In the genomic region with DNA sequence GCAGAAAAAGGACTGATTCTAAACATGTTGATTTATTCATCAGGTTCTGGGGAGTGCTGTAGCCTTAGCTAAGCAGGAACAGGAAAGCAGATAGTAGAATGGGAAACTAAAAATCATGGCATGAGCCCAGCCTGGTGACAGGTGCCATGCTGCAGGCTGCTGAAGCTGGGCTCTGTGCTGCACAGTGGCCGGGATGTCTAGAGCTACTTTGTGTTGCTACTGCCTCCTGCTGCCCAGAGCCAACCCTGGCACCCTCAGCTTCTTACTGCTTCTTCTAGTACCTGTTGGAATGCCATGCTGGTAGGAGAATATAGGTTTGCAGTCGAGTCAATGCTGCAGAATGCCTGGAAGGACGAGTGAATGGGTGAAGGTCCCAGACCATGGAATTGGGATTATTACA, we compare ENCODE assay signal across 9 mouse cellular contexts. TPM values are rescaled to one million over a fixed set of nuclear protein-coding genes. Genes with fewer than 3 reads are reported as not detected.
DNase-seq lines count a peak whose midpoint lies in the region; ATAC-seq and TF ChIP-seq lines count a peak whose summit lies in the region.
"Had no signal": no experiment of that assay in that cellular context is flagged by ENCODE, and none has a peak within 500 bp of the region (broad histone marks: within the 10 kb centered on the region; RNA-seq: fewer than 3 reads in every experiment).

No protein-coding gene starts in this region.

- no peaks in the 10 kb centered on the region for H3K27me3 ChIP-seq in forebrain, embryonic 14.5 days (replicated peaks; ENCODE audit: control insufficient read depth, insufficient read depth, low read length)
- H3K27me3 ChIP-seq in forebrain, embryonic 12.5 days, result no peaks in the 10 kb centered on the region
- no peaks in the 10 kb centered on the region for H3K27me3 ChIP-seq in liver, adult 2 months (ENCODE audit: control insufficient read depth, insufficient read depth, low read length)
- H3K27me3 ChIP-seq in liver, embryonic 11.5 days (replicated peaks; ENCODE audit: control insufficient read depth, insufficient read depth, low read length), result no peaks in the 10 kb centered on the region

- no peaks in the 10 kb centered on the region for H3K4me1 ChIP-seq in forebrain, embryonic 14.5 days (ENCODE audit: control insufficient read depth, insufficient read depth, low read length)
- 0 out of 2 replicates have a peak, but pooled peaks cover 3% of the 10 kb centered on the region for H3K4me1 ChIP-seq in forebrain, embryonic 12.5 days
- H3K4me1 ChIP-seq in liver, adult 2 months (ENCODE audit: control insufficient read depth, insufficient read depth, low read length), result no peaks in the 10 kb centered on the region
- H3K4me1 ChIP-seq in liver, embryonic 11.5 days (replicated peaks; ENCODE audit: control insufficient read depth, insufficient read depth, low read length), result no peaks in the 10 kb centered on the region

- peaks cover 9% of the 10 kb centered on the region; the same call in 1 of the 2 replicates for H3K36me3 ChIP-seq in forebrain, embryonic 14.5 days (ENCODE audit: control insufficient read depth, insufficient read depth, low read length)
- peaks cover 9% of the 10 kb centered on the region for H3K36me3 ChIP-seq in forebrain, embryonic 12.5 days (replicated peaks)
- H3K36me3 ChIP-seq in liver, adult 2 months (ENCODE audit: control insufficient read depth, insufficient read depth, low read length), result peaks cover 4% of the 10 kb centered on the region; the same call in 1 of the 2 replicates
- H3K36me3 ChIP-seq in liver, embryonic 11.5 days (ENCODE audit: control insufficient read depth, insufficient read depth, low read length), result no peaks in the 10 kb centered on the region; the same call in 1 of the 2 replicates

- peaks cover 7% of the 10 kb centered on the region; the same call in 1 of the 2 replicates for H3K79me2 ChIP-seq in liver, adult 2 months (ENCODE audit: control insufficient read depth, insufficient read depth, low read length)

- TF ChIP-seq POLR2A in liver, adult 2 months (IDR thresholded peaks at IDR 0.05; ENCODE audit: extremely low read depth, insufficient read depth, low read length), result no peak

- H3K9ac ChIP-seq in forebrain, embryonic 14.5 days (ENCODE audit: low read length), result no peak overlapping the region
- H3K9ac ChIP-seq in forebrain, embryonic 12.5 days, result no peak overlapping the region
- H3K9ac ChIP-seq in liver, adult 2 months (ENCODE audit: low read depth, low read length), result no peak overlapping the region
- no peak overlapping the region for H3K9ac ChIP-seq in liver, embryonic 11.5 days (ENCODE audit: low read depth, low read length)

- no peak overlapping the region for H3K4me3 ChIP-seq in forebrain, embryonic 14.5 days (ENCODE audit: low read depth, low read length)
- no peak overlapping the region for H3K4me3 ChIP-seq in forebrain, embryonic 12.5 days (replicated peaks)
- H3K4me3 ChIP-seq in liver, adult 2 months (ENCODE audit: insufficient read depth, low read depth, low read length), result no peak overlapping the region
- no peak overlapping the region for H3K4me3 ChIP-seq in liver, embryonic 11.5 days (ENCODE audit: low read depth, low read length)

- H3K9me3 ChIP-seq in forebrain, embryonic 14.5 days (replicated peaks; ENCODE audit: control insufficient read depth, low read length), result no peaks in the 10 kb centered on the region
- H3K9me3 ChIP-seq in forebrain, embryonic 12.5 days, result no peaks in the 10 kb centered on the region
- no peaks in the 10 kb centered on the region for H3K9me3 ChIP-seq in liver, embryonic 11.5 days (ENCODE audit: control insufficient read depth, low read length)

- no peak overlapping the region for H3K27ac ChIP-seq in forebrain, embryonic 14.5 days (ENCODE audit: low read depth, low read length)
- H3K27ac ChIP-seq in forebrain, embryonic 12.5 days, result no peak overlapping the region
- no peak overlapping the region for H3K27ac ChIP-seq in liver, adult 2 months (replicated peaks; ENCODE audit: insufficient read depth, low read depth, low read length)
- no peak overlapping the region for H3K27ac ChIP-seq in liver, embryonic 11.5 days (ENCODE audit: low read depth, low read length)

- WGBS in forebrain, embryonic 14.5 days, result 60% methylated on average over 3 of the region's 3 CpGs
- WGBS in forebrain, embryonic 12.5 days, result 71% methylated on average over 3 of the region's 3 CpGs
- 64% methylated on average over 3 of the region's 3 CpGs for WGBS in liver, adult 2 months
- WGBS in liver, embryonic 11.5 days, result 76% methylated on average over 3 of the region's 3 CpGs

- no peak overlapping the region for H3K4me2 ChIP-seq in forebrain, embryonic 14.5 days (ENCODE audit: low read length)
- no peak overlapping the region for H3K4me2 ChIP-seq in forebrain, embryonic 12.5 days
- no peak overlapping the region for H3K4me2 ChIP-seq in liver, embryonic 11.5 days

- ATAC-seq in forebrain, embryonic 14.5 days, result no peak
- no peak for ATAC-seq in forebrain, embryonic 12.5 days (ENCODE audit: low FRiP score)
- ATAC-seq in liver, embryonic 11.5 days (replicated peaks; ENCODE audit: low FRiP score), result no peak

- peak; percentile 20 for DNase-seq in forebrain, embryonic 14.5 days (ENCODE audit: low spot score)
- no peak for DNase-seq in liver, adult 2 months (ENCODE audit: extremely low read depth, low read depth, low spot score)
- DNase-seq in liver, embryonic 11.5 days (ENCODE audit: low spot score), result no peak
- peak; percentile 18 for DNase-seq in ES-CJ7 (ENCODE audit: low read depth, low spot score)
- peak; percentile 35 to 62 for DNase-seq in kidney, postnatal 25 days
- DNase-seq in urinary bladder, postnatal 25 days (ENCODE audit: low spot score), result no peak
- DNase-seq in adrenal gland, adult 18-20 months (ENCODE audit: low spot score in 2 of 2), result no peak

- TF ChIP-seq CTCF in liver, adult 2 months (IDR thresholded peaks at IDR 0.05; ENCODE audit: low read depth, low read length), result peak; percentile 38

RNA-seq across cellular contexts. Expression of gene Pigk, which starts 8.9 kb away (rescaled TPM):
- 34.0 and 41.4 TPM in 2 replicates for polyA plus RNA-seq in forebrain, embryonic 14.5 days (2014; fragmentation: Nextera tagmentation; extraction: Ambion mirVana)
- 32.5 and 34.1 TPM in 2 replicates for polyA plus RNA-seq in forebrain, embryonic 12.5 days (2016; fragmentation: Nextera tagmentation; extraction: Ambion mirVana)
- total RNA-seq in liver, adult 2 months (2014; rRNA removed), result 23.7 and 27.1 TPM in 2 replicates
- 13.9 and 14.1 TPM in 2 replicates for polyA plus RNA-seq in liver, adult 2 months (2012; rRNA removed)
- polyA plus RNA-seq in liver, embryonic 11.5 days (2014; fragmentation: Nextera tagmentation; extraction: Ambion mirVana), result 40.2 and 44.2 TPM in 2 replicates
- total RNA-seq in adrenal gland, adult 18-20 months (2021), result 10 to 100 TPM; 50.6 to 63.5 TPM

RNA-seq across cellular contexts. Expression of gene Ak5, which starts 54.7 kb away (rescaled TPM):
- polyA plus RNA-seq in forebrain, embryonic 14.5 days (2014; fragmentation: Nextera tagmentation; extraction: Ambion mirVana), result 4.9 and 9.0 TPM in 2 replicates
- 0.94 and 1.2 TPM in 2 replicates for polyA plus RNA-seq in forebrain, embryonic 12.5 days (2016; fragmentation: Nextera tagmentation; extraction: Ambion mirVana)
- 0.07 TPM in 1 of 2 replicates, not detected in the other for total RNA-seq in liver, adult 2 months (2014; rRNA removed)
- 0.12 TPM in 1 of 2 replicates, not detected in the other for polyA plus RNA-seq in liver, adult 2 months (2012; rRNA removed)
- polyA plus RNA-seq in liver, embryonic 11.5 days (2014; fragmentation: Nextera tagmentation; extraction: Ambion mirVana), result 2.3 and 3.5 TPM in 2 replicates
- 1 to 10 TPM; 3.0 to 4.4 TPM for total RNA-seq in adrenal gland, adult 18-20 months (2021)
- polyA plus RNA-seq: small intestine, adult 2 months had no signal

Comparison
In these comparisons a context has a peak if more than half of its experiments do, and no peak if none do; other contexts are left out.
1. DNase-seq: peak in forebrain, embryonic 14.5 days (single experiment), ES-CJ7 (single experiment) and kidney, postnatal 25 days (2 of 2); none in liver, adult 2 months (single experiment), liver, embryonic 11.5 days (single experiment), urinary bladder, postnatal 25 days (single experiment) and adrenal gland, adult 18-20 months (0 of 2).